Mouse (Mus musculus) spleen, postnatal 14 days (tissue): ENCODE data around the gene Sorl1.

Source experiments
- DNase-seq, 2 experiments: peaks; one replicate each; pipeline ENCODE4 v3.0.0; 2021 to 2022; ENCODE audit warnings: low spot score in 2 of 2

Gene Sorl1

GRCm38 (mm10) chr9:42122441-42122840, 1.7 kb downstream of the Sorl1 start:
- no peak for DNase-seq

- no peak for DNase-seq
Observed at GRCm38 (mm10) chr9:42121631-42122354, 2.3 kb downstream of the Sorl1 start.

- DNase-seq: no peak
Observed at GRCm38 (mm10) chr9:42116418-42117056, 7.6 kb downstream of the Sorl1 start.

GRCm38 (mm10) chr9:42115078-42115477, 9.0 kb downstream of the Sorl1 start:
- DNase-seq: no peak

GRCm38 (mm10) chr9:42113316-42113715, 10.8 kb downstream of the Sorl1 start:
- no peak for DNase-seq

GRCm38 (mm10) chr9:42112691-42113090, 11.4 kb downstream of the Sorl1 start:
- DNase-seq: no peak

- DNase-seq: no peak
Observed at GRCm38 (mm10) chr9:42111256-42111655, 12.8 kb downstream of the Sorl1 start.

GRCm38 (mm10) chr9:42109837-42110451, 14.2 kb downstream of the Sorl1 start:
- DNase-seq: no peak

GRCm38 (mm10) chr9:42109131-42109530, 15.0 kb downstream of the Sorl1 start:
- no peak for DNase-seq

GRCm38 (mm10) chr9:42108369-42108951, 15.6 kb downstream of the Sorl1 start:
- no peak for DNase-seq

GRCm38 (mm10) chr9:42107062-42107461, 17.0 kb downstream of the Sorl1 start:
- no peak for DNase-seq

- DNase-seq: no peak
Observed at GRCm38 (mm10) chr9:42106305-42106704, 17.8 kb downstream of the Sorl1 start.

- no peak for DNase-seq
Observed at GRCm38 (mm10) chr9:42103546-42103945, 20.6 kb downstream of the Sorl1 start.

GRCm38 (mm10) chr9:42102013-42102412, 22.1 kb downstream of the Sorl1 start:
- DNase-seq: no peak

- no peak for DNase-seq
Observed at GRCm38 (mm10) chr9:42101266-42101665, 22.8 kb downstream of the Sorl1 start.

- DNase-seq: no peak
Observed at GRCm38 (mm10) chr9:42100618-42101210, 23.4 kb downstream of the Sorl1 start.

- DNase-seq: no peak
Observed at GRCm38 (mm10) chr9:42098474-42099121, 25.5 kb downstream of the Sorl1 start.

- DNase-seq: no peak
Observed at GRCm38 (mm10) chr9:42097731-42098473, 26.2 kb downstream of the Sorl1 start.

GRCm38 (mm10) chr9:42097006-42097730, 26.9 kb downstream of the Sorl1 start:
- DNase-seq: no peak

GRCm38 (mm10) chr9:42094752-42095151, 29.3 kb downstream of the Sorl1 start:
- no peak for DNase-seq
